Mouse (Mus musculus): ENCODE data around the gene Mkrn2. TPM values are rescaled to one million over a fixed set of nuclear protein-coding genes. Genes with fewer than 3 reads are reported as not detected.
"Not testable (repeated sequence)": the region's sequence is repeated elsewhere in the genome, so short reads cannot be mapped to it uniquely, and the experiment has no call there.

The Mkrn2 gene
- polyA plus RNA-seq, 1 experiment from 2014 or later: 23.4 TPM

DNA sequence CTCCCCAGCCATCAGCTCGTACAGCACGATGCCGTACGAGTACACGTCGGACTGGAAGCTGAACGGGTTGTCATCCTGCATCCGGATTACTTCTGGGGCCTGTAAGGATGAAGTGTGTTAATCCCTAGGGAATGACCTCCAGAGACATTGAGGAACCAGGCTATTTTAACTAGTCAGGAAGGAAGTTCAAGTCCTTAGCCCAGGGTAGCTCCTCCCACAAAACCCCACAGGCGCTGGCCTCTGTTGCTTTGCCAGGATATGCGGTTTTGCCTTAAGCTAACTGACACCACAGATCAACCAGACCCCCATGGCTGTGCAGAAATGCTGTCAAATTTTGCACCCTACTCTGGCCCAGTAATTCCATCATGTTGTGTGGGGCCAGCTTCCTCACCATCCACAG, 18.1 kb downstream of the Mkrn2 start:
- H3K9me3 ChIP-seq (ENCODE audit: control insufficient read depth, low read length): no peaks in the 10 kb centered on the region
- H3K4me2 ChIP-seq (ENCODE audit: low read depth, low read length, severe bottlenecking): no peak overlapping the region
- no peaks in the 10 kb centered on the region for H3K27me3 ChIP-seq (ENCODE audit: control insufficient read depth, insufficient read depth, low read length)
- DNase-seq (ENCODE audit: low spot score) (no peak), ATAC-seq (replicated peaks; ENCODE audit: low FRiP score) (no peak)
- H3K9ac ChIP-seq (ENCODE audit: low read length): no peak overlapping the region
- WGBS: 96% methylated on average over 10 of the region's 10 CpGs
- no peaks in the 10 kb centered on the region for H3K4me1 ChIP-seq (replicated peaks; ENCODE audit: control insufficient read depth, insufficient read depth, low read length)
- no peak overlapping the region for H3K27ac ChIP-seq (ENCODE audit: low read depth, low read length)
- H3K4me3 ChIP-seq (ENCODE audit: low read depth, low read length): no peak overlapping the region
- H3K36me3 ChIP-seq (ENCODE audit: control insufficient read depth, insufficient read depth, low read length): peaks cover 29% of the 10 kb centered on the region

DNA sequence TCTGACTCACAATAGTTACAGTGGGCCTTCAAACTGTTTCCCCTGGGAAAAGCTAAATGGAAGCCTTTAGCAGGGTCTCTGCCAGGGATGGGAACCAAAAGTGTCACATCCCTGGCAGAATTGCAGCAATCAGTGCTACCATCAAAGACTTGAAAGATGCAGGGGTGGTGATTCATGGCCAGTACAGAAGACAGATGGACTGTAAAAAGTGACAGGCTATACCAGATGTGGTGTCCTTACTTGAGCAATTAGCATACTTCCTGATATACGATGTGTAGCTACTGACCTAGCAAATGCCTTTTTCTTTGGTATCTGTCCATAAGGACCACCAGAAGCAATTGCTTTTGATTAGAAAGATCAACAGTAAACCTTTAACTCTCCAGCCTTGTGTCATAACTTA, 19.2 kb downstream of the Mkrn2 start:
- no peak overlapping the region for H3K9ac ChIP-seq (ENCODE audit: low read length)
- H3K4me3 ChIP-seq (ENCODE audit: low read depth, low read length): no peak overlapping the region
- H3K36me3 ChIP-seq (ENCODE audit: control insufficient read depth, insufficient read depth, low read length): peaks cover 27% of the 10 kb centered on the region
- ATAC-seq (replicated peaks; ENCODE audit: low FRiP score) (no peak), DNase-seq (ENCODE audit: low spot score) (no peak)
- H3K27ac ChIP-seq (ENCODE audit: low read depth, low read length): no peak overlapping the region
- H3K4me2 ChIP-seq (ENCODE audit: low read depth, low read length, severe bottlenecking): no peak overlapping the region
- no peaks in the 10 kb centered on the region for H3K9me3 ChIP-seq (ENCODE audit: control insufficient read depth, low read length)
- H3K4me1 ChIP-seq (replicated peaks; ENCODE audit: control insufficient read depth, insufficient read depth, low read length): no peaks in the 10 kb centered on the region
- H3K27me3 ChIP-seq (ENCODE audit: control insufficient read depth, insufficient read depth, low read length): no peaks in the 10 kb centered on the region
- WGBS: 91% methylated on average over 1 of the region's 1 CpGs

DNA sequence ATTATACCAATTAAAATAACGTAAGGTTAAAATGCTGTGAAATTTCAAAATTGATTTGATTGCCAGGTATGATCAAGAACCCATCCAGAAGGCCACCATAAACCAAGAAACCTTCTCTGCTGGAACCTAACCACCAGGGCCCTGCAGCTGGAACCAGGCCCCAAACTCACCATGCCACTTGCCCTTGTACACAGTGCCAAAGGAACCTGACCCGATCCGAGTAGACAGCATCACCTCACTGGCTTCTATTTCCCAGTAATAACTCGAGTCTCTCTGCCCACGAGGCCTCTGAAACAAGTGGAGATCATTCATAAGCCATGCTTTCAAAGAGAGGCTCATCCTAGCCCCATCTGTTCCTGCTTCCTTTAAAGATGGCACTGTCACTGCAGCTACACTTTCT, 24.4 kb downstream of the Mkrn2 start:
- no peak overlapping the region for H3K4me3 ChIP-seq (ENCODE audit: low read depth, low read length)
- H3K4me2 ChIP-seq (ENCODE audit: low read depth, low read length, severe bottlenecking): no peak overlapping the region
- 92% methylated on average over 5 of the region's 5 CpGs for WGBS
- no peak for ATAC-seq (replicated peaks; ENCODE audit: low FRiP score)
- H3K27ac ChIP-seq (ENCODE audit: low read depth, low read length): no peak overlapping the region
- no peaks in the 10 kb centered on the region for H3K27me3 ChIP-seq (ENCODE audit: control insufficient read depth, insufficient read depth, low read length)
- H3K4me1 ChIP-seq (replicated peaks; ENCODE audit: control insufficient read depth, insufficient read depth, low read length): no peaks in the 10 kb centered on the region
- no peak overlapping the region for H3K9ac ChIP-seq (ENCODE audit: low read length)
- no peaks in the 10 kb centered on the region for H3K9me3 ChIP-seq (ENCODE audit: control insufficient read depth, low read length)
- peaks cover 2% of the 10 kb centered on the region; the same call in 1 of the 2 replicates for H3K36me3 ChIP-seq (ENCODE audit: control insufficient read depth, insufficient read depth, low read length)
- no peak for DNase-seq (ENCODE audit: low spot score)

DNA sequence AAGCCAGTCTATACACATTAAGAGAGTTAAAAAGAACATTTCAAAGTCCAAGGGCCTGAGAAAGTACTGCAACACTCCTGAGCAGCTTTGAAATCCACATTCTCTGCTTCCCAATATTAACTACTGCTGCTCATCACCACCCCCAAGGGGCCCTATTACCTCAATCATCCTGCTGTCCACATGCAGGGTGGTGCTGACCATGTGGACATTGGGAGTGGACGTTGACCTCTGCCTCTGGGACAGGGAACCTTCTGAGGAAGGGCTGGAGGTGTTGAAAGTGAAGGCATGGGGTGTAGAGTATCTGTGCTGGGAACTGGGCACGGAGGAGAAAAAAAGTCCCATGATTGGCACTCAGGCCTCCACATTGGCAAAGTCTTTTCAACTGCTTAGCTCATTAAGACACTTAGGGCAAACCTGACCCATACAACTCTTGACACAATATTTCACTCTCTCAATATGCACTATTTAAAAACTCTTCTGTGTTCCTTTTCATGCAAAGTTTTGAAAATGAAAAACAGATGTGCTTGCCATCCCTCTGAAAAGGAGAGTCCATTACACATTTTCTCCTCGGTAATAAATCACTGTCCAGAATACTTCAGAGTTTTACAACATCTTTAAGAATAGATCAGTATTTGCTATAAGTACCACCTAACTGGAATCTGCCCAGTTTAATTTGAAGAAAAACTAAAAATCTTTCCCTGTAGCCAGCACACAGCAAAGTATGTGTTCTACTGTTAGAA, 29.5 kb downstream of the Mkrn2 start:
- H3K27ac ChIP-seq (ENCODE audit: low read depth, low read length): no peak overlapping the region
- H3K36me3 ChIP-seq (ENCODE audit: control insufficient read depth, insufficient read depth, low read length): peaks cover 17% of the 10 kb centered on the region; the same call in 1 of the 2 replicates
- WGBS: 80% methylated on average over 3 of the region's 3 CpGs
- ATAC-seq (replicated peaks; ENCODE audit: low FRiP score) (no peak), DNase-seq (ENCODE audit: low spot score) (no peak)
- H3K4me1 ChIP-seq (replicated peaks; ENCODE audit: control insufficient read depth, insufficient read depth, low read length): no peaks in the 10 kb centered on the region
- no peak overlapping the region for H3K4me2 ChIP-seq (ENCODE audit: low read depth, low read length, severe bottlenecking)
- no peak overlapping the region for H3K9ac ChIP-seq (ENCODE audit: low read length)
- no peaks in the 10 kb centered on the region for H3K9me3 ChIP-seq (ENCODE audit: control insufficient read depth, low read length)
- H3K4me3 ChIP-seq (ENCODE audit: low read depth, low read length): no peak overlapping the region
- no peaks in the 10 kb centered on the region for H3K27me3 ChIP-seq (ENCODE audit: control insufficient read depth, insufficient read depth, low read length)

DNA sequence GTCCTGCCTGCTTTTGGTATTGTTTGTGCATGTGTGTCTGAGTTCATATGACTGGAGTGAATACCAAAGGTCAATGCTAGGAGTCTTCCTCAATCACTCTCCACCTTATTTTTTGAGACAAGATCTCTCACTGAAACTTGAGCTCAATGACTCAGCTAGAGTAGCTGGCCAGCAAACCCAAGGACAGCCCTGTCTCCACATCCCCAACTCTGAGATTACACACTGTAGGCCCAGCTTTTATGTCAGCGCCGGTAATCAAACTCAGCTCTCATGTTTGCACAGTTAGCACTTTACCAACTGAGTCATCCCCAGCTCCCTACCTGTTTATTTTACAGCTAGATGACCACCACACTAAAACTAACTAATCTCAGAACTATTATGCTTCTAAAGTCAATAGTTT, 32.3 kb downstream of the Mkrn2 start:
- Histone ChIP-seq H3K36me3 (ENCODE audit: control insufficient read depth, insufficient read depth, low read length) (peaks cover 16% of the 10 kb centered on the region; the same call in 1 of the 2 replicates), H3K4me2 (ENCODE audit: low read depth, low read length, severe bottlenecking) (no peak overlapping the region), H3K9me3 (ENCODE audit: control insufficient read depth, low read length) (no peaks in the 10 kb centered on the region), H3K27ac (ENCODE audit: low read depth, low read length) (no peak overlapping the region), H3K27me3 (ENCODE audit: control insufficient read depth, insufficient read depth, low read length) (no peaks in the 10 kb centered on the region), H3K4me3 (ENCODE audit: low read depth, low read length) (no peak overlapping the region), H3K9ac (ENCODE audit: low read length) (no peak overlapping the region), H3K4me1 (replicated peaks; ENCODE audit: control insufficient read depth, insufficient read depth, low read length) (no peaks in the 10 kb centered on the region)
- DNase-seq (ENCODE audit: low spot score) (no peak), ATAC-seq (replicated peaks; ENCODE audit: low FRiP score) (no peak)
- WGBS: 97% methylated on average over 2 of the region's 2 CpGs

DNA sequence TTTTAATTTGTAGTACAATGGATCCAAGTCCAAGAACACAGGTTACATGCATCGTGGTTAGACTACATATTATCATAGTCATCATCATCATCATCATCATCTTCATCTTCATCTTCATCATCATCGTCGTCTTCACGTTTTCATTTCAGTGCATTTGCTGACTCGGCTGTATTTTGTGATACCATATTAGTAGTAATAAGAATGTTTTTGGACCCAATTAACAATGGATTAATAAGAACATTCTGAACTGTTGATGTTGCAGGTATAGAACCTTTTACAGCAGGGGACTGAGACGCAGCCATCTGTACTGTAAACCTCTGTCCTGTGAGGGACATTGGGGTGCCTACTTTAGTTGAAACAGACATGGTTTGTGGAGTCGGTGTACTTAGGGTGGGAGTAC, 36.5 kb downstream of the Mkrn2 start:
- not testable (repeated sequence) for H3K4me3 ChIP-seq (ENCODE audit: low read depth, low read length); H3K9ac ChIP-seq (ENCODE audit: low read length); DNase-seq (ENCODE audit: low spot score); ATAC-seq (replicated peaks; ENCODE audit: low FRiP score); H3K4me1 ChIP-seq (replicated peaks; ENCODE audit: control insufficient read depth, insufficient read depth, low read length); H3K4me2 ChIP-seq (ENCODE audit: low read depth, low read length, severe bottlenecking); H3K9me3 ChIP-seq (ENCODE audit: control insufficient read depth, low read length); H3K27me3 ChIP-seq (ENCODE audit: control insufficient read depth, insufficient read depth, low read length); H3K27ac ChIP-seq (ENCODE audit: low read depth, low read length)
- H3K36me3 ChIP-seq (ENCODE audit: control insufficient read depth, insufficient read depth, low read length): peaks cover 15% of the 10 kb centered on the region; the same call in 1 of the 2 replicates
- 95% methylated on average over 7 of the region's 7 CpGs for WGBS

DNA sequence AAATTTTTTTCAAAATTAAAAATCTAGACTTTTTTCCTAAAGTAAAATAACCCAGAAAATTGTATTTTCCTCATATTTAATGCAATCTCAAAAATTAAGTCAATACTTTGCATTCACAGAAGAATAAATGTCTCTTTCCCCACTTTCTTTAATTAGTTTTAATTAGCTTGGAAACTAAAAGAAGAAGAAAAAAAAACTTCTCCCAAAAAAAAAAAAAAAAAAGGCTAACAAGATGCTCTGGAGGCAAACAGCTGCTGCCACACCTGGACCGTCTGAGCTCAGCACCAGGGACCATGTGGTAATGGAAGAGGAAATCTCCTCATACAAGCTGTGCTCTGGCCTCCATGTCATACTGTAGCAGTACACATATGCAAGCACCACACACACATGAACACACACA, 41.6 kb downstream of the Mkrn2 start:
- Histone ChIP-seq H3K4me2 (ENCODE audit: low read depth, low read length, severe bottlenecking) (no peak overlapping the region), H3K9ac (ENCODE audit: low read length) (no peak overlapping the region), H3K27me3 (ENCODE audit: control insufficient read depth, insufficient read depth, low read length) (no peaks in the 10 kb centered on the region), H3K9me3 (ENCODE audit: control insufficient read depth, low read length) (no peaks in the 10 kb centered on the region), H3K4me1 (replicated peaks; ENCODE audit: control insufficient read depth, insufficient read depth, low read length) (no peaks in the 10 kb centered on the region), H3K36me3 (ENCODE audit: control insufficient read depth, insufficient read depth, low read length) (no peaks in the 10 kb centered on the region; the same call in 1 of the 2 replicates), H3K27ac (ENCODE audit: low read depth, low read length) (no peak overlapping the region), H3K4me3 (ENCODE audit: low read depth, low read length) (no peak overlapping the region)
- 80% methylated on average over 1 of the region's 1 CpGs for WGBS
- DNase-seq (ENCODE audit: low spot score): no peak
- no peak for ATAC-seq (replicated peaks; ENCODE audit: low FRiP score)

DNA sequence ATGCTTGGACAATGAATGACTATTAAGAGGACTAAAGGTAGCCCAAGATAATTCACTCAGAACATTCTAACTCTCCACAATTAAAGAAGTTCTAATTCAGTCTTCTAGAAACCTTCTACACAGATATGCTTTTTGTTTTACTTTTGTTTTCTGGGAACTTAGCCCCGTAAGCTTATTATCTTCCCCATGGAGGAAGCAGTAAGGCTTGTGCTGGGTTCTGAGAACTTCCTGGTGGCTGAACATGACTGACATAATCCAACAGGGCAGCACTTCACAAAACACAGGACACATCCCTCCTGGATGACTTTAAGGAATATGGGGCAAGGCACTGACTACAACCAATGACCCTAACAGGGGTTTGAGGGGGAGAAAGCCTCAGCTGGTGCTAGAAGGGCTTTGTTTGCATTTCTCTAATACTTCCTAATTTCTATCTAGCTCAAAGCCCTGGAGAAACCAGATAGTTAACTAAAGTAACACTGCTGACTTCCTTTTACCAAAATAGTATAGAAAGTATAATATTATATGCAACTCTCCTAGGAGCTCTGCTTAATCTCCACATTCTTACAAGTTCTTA, 48.2 kb downstream of the Mkrn2 start:
- Histone ChIP-seq H3K4me3 (ENCODE audit: low read depth, low read length) (no peak overlapping the region), H3K36me3 (ENCODE audit: control insufficient read depth, insufficient read depth, low read length) (no peaks in the 10 kb centered on the region), H3K4me2 (ENCODE audit: low read depth, low read length, severe bottlenecking) (no peak overlapping the region), H3K9me3 (ENCODE audit: control insufficient read depth, low read length) (no peaks in the 10 kb centered on the region), H3K9ac (ENCODE audit: low read length) (no peak overlapping the region), H3K4me1 (replicated peaks; ENCODE audit: control insufficient read depth, insufficient read depth, low read length) (no peaks in the 10 kb centered on the region), H3K27ac (ENCODE audit: low read depth, low read length) (no peak overlapping the region), H3K27me3 (ENCODE audit: control insufficient read depth, insufficient read depth, low read length) (no peaks in the 10 kb centered on the region)
- DNase-seq (ENCODE audit: low spot score) (no peak), ATAC-seq (replicated peaks; ENCODE audit: low FRiP score) (no peak)
- WGBS: 82% methylated on average over 1 of the region's 1 CpGs
